Mouse (Mus musculus) small intestine, adult 2 months (tissue): ENCODE results near the gene Pmvk. TPM values are rescaled to one million over a fixed set of nuclear protein-coding genes. Genes with fewer than 3 reads are reported as not detected.
A peak's percentile ranks its signal among the peaks of the same experiment; 100 is the strongest.

ENCODE experiments used
- H3K27ac ChIP-seq: fragments of 200-500 bp; 2 replicates; pipeline ENCODE4 v1.5.1; 2012; ENCODE audit warnings: low read depth, low read length, control low read depth, inconsistent platforms; ENCODE audit not compliant: insufficient read depth
- H3K27me3 ChIP-seq: fragments of 200-500 bp; 2 replicates; pipeline ENCODE4 v1.6.1; 2012; ENCODE audit warnings: mild to moderate bottlenecking, moderate library complexity, low read length, inconsistent platforms; ENCODE audit not compliant: control insufficient read depth, insufficient read depth
- H3K36me3 ChIP-seq: fragments of 200-500 bp; 2 replicates; pipeline ENCODE4 v1.6.1; 2012; ENCODE audit warnings: mild to moderate bottlenecking, low read length, control low read depth, inconsistent platforms; ENCODE audit not compliant: control insufficient read depth, insufficient read depth
- H3K4me1 ChIP-seq: fragments of 200-500 bp; 2 replicates; pipeline ENCODE4 v1.6.1; 2012; ENCODE audit warnings: low read length, inconsistent platforms, mixed read lengths; ENCODE audit not compliant: control insufficient read depth, insufficient read depth, insufficient read length
- H3K4me3 ChIP-seq: fragments of 200-500 bp; 2 replicates; pipeline ENCODE4 v1.5.1; 2012; ENCODE audit warnings: low read depth, mild to moderate bottlenecking, control low read depth, inconsistent platforms, low read length, moderate library complexity
- CTCF ChIP-seq: fragments of 200-500 bp; IDR thresholded peaks from 2 replicates; pipeline ENCODE4 v1.5.1; 2012; ENCODE audit warnings: low read depth, mild to moderate bottlenecking, control low read depth, inconsistent platforms, low read length, moderate library complexity, mixed read lengths; ENCODE audit not compliant: insufficient replicate concordance, insufficient read length; ENCODE audit errors: extremely low read depth
- POLR2A ChIP-seq: fragments of 200-500 bp; IDR thresholded peaks from 2 replicates; pipeline ENCODE4 v1.6.1; 2012; ENCODE audit warnings: low read depth, mild to moderate bottlenecking, control low read depth, inconsistent platforms, low read length, moderate library complexity
- WGBS: fragments of 180-500 bp; shearing (Covaris S2); methylation state at CpG from one replicate; pipeline ENCODE4 v1.1.7; 2018; 5-methylcytosine and 5-hydroxymethylcytosine counted together
- polyA plus RNA-seq: library from polyadenylated mRNA; depleted of rRNA; stranded (reverse); fragments of >200 nt; gene quantifications from 2 replicates; pipeline ENCODE4 v1.2.3, GENCODE M21; 2012

Gene Pmvk
- polyA plus RNA-seq, 1 experiment: 18.3 TPM

DNA sequence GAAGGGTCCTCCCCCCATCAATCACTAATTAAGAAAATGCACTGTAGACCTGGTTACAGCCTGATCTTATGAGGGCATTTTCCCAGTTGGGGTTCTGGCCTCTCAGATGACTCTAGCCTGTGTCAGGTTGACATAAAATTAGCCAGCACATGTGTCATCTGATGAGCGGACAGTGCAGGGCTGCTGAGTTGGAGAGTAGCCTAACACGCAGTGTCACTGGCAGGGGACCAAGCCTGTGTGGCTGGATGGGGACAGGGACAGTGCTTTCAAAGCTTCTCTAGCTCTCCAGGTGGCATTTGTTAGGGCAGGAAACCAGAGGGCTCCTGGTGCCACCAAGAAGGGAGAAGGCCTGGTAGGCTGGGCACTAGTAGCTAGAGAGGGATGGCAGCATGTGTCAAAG, 13.7 kb upstream of the Pmvk start:
- Histone ChIP-seq H3K36me3 (peaks cover 42% of the 10 kb centered on the region), H3K27ac (no peak overlapping the region), H3K4me3 (no peak overlapping the region), H3K27me3 (no peaks in the 10 kb centered on the region), H3K4me1 (peaks cover 9% of the 10 kb centered on the region)
- no peak for TF ChIP-seq POLR2A
- 85% methylated on average over 2 of the region's 2 CpGs for WGBS

DNA sequence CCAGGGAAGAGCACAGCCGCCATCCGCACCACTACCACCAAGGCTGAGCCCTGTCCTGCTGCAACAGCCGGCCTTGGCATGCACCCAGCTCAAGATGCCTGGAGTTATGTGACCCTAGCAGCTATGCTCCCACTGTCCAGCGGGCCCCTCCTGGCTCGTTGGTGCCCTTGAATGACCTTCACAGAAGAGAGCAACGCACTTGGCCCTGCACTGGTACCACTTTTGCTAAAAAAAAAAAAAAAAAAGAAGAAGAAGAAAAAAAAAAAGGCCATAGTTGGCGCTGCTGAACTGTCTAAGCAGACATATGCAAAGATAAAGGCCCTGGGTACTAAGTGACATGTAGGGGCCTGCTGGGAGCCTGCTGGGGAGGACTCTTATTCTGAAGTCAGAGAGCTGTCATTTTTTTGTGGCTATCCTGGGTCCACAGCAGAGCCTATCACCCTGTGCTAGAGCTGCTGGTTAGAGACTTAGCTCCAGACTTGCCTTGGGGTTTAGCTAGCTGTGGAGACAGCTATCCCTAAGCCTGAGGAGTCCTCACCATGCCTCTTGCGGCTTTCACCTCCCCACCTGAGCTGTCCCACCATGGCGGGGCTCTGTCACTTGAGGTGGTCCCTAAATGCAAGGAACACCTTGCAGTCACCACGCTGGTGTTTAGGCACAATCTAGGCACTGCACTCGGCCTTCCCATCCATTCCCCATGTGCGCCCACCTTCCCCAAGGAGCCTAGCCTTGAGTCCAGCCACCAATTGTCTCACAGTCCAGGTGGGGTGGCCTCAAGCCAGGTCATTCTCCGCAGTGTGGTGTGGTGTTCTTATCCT, 5.4 kb upstream of the Pmvk start:
- Histone ChIP-seq H3K27me3 (no peaks in the 10 kb centered on the region), H3K4me1 (no peaks in the 10 kb centered on the region), H3K36me3 (peaks cover 34% of the 10 kb centered on the region), H3K4me3 (no peak overlapping the region), H3K27ac (no peak overlapping the region)
- WGBS: 68% methylated on average over 13 of the region's 13 CpGs
- TF ChIP-seq CTCF: no peak
- no peak for TF ChIP-seq POLR2A

DNA sequence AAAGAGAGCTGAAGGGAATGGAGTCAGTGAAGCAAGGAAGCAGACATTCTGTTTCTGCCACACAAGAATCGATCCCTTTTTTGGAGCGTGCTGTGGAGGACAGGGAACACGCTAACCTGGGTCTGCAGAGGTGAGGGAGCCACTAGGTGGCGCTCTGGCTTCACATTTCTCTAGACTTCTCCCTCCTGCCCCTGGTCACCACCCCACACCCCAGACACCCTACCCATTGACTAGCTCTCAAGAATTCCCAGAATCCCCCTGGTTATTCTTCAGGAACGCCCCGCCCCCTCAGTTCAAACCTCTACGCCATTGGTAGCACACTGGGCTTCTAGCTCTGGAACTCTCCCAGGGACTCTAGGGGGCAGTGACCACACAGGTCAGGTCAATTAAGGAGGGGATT, 4.8 kb upstream of the Pmvk start:
- WGBS: 42% methylated on average over 7 of the region's 7 CpGs
- no peak overlapping the region for H3K4me3 ChIP-seq
- no peaks in the 10 kb centered on the region for H3K4me1 ChIP-seq
- H3K27ac ChIP-seq: no peak overlapping the region
- H3K36me3 ChIP-seq: peaks cover 30% of the 10 kb centered on the region
- TF ChIP-seq POLR2A: no peak
- TF ChIP-seq CTCF: peak; percentile 83; the same call in 1 of the 2 replicates
- no peaks in the 10 kb centered on the region for H3K27me3 ChIP-seq

DNA sequence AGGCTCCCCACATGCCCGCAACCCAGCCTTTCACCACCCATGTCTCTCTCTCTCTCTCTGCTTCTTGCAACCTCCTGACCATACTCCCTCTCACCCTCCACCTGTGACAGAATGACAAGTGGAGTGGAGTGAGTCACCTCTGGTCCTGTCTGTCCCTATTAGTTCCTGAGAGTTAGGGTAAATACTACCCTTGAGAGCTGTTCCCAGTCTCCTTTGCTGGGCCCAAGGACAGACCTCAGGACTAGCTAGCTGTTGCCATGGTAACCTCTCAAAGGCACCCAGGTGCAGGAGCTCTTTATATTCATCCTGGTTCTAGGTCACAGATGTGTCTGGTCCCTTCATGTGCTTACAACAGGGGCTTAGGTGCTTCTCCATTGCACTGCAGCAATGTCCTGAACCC, 2.4 kb upstream of the Pmvk start:
- no peaks in the 10 kb centered on the region; the same call in 1 of the 2 replicates for H3K4me1 ChIP-seq
- no peaks in the 10 kb centered on the region for H3K27me3 ChIP-seq
- H3K4me3 ChIP-seq: no peak overlapping the region
- peaks cover 8% of the 10 kb centered on the region; the same call in 1 of the 2 replicates for H3K36me3 ChIP-seq
- no peak for TF ChIP-seq POLR2A
- no peak for TF ChIP-seq CTCF
- H3K27ac ChIP-seq: no peak overlapping the region
- 90% methylated on average over 1 of the region's 1 CpGs for WGBS

DNA sequence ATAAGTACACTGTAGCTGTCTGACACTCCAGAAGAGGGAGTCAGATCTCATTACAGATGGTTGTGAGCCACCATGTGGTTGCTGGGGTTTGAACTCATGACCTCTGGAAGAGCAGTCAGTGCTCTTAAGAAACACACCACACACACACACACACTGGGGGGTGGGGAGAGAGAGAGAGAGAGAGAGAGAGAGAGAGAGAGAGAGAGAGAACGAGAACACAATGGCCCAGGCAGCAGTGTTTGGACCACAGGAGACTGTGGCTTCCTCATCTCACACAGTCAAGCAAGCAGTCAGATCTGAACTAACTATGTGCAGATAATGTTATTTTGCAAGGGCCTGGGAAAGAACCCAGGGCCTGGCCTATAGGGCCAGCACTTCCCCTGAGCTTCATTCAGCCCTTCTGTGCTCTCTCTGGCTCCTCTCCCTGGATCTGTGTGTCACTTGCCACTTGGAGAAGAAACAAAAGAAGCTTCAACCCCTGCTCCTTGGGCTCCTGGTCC, 1.5 kb downstream of the Pmvk start:
- no peak for TF ChIP-seq CTCF
- no peak for TF ChIP-seq POLR2A
- no peak overlapping the region for H3K27ac ChIP-seq
- 83% methylated on average over 1 of the region's 1 CpGs for WGBS
- peaks cover 2% of the 10 kb centered on the region; the same call in 1 of the 2 replicates for H3K4me1 ChIP-seq
- H3K27me3 ChIP-seq: no peaks in the 10 kb centered on the region
- H3K36me3 ChIP-seq: no peaks in the 10 kb centered on the region
- H3K4me3 ChIP-seq: no peak overlapping the region

DNA sequence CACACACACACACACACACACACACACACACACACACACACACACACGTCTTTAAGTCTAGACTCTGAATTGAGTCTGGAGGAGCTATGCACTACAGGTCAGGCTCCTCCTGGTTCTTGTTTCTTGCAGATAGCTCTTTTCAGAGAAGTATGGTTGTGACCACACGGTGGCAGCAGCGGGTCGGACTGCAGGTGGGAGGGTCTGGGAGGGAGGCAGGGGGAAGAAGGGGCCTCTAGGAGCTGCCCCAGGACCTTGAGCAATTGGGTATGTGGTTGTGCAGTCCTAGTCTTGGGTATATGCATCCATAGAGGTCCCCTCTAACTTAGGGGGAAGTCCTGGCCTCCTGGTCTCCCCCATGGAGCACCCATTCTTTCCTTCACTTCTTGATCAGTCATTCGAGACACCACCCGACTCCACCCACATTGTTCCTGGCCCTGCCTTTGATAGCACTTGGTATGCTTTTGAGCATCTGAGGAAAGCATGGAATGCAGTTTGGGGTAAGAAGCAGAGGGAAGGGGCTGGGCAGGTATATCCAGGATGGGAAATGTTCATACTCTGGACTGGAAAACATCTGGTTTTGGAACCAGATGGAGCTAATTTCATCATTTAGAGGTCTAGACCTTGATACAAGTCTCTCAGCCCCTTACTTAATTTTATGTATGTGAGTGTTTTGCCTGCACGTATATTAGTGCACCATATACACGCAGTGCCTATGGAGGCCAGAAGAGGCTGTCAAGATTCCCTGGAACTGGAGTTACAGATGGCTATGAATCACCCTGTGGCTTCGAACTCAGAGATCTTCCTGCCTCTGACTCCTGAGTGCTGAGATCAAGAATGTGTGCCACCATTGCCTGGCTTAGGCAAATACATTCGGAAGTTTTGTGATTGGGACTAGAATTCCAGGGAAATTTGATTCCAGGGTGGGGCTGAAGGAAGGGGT, 2.7 kb downstream of the Pmvk start:
- Histone ChIP-seq H3K36me3 (no peaks in the 10 kb centered on the region), H3K27me3 (no peaks in the 10 kb centered on the region), H3K4me1 (peaks cover 2% of the 10 kb centered on the region; the same call in 1 of the 2 replicates), H3K4me3 (no peak overlapping the region), H3K27ac (no peak overlapping the region)
- TF ChIP-seq POLR2A (no peak), CTCF (peak; percentile 77)
- 28% methylated on average over 10 of the region's 10 CpGs for WGBS

DNA sequence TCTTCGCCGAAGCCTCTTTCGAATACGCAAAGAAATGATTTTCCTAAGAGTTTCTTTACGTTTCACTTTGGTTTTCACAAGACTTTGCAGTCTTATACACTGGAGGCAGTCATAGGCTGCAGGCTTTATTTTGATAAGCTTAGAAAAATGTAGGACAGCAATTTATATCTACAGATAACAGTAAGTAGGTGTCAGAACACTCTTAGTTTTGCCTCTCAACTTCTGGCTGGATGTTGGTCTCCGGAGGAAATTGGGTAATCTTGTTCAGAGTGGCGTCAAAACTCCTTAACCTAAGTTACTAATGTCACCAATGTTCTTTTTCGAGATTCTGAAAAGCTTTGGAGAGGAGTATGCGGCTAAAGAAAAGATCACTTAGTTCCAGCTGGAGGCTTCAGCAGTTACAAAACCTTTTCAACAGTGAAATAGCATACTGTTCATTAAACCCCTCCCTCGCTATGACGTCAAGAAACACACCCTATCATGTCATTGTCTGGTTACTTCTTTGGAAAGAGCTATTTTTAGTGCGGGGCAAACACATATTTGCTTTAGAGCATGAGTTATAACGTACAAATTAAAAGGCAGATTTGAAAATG, 4.1 kb downstream of the Pmvk start:
- peaks cover 2% of the 10 kb centered on the region; the same call in 1 of the 2 replicates for H3K4me1 ChIP-seq
- no peak overlapping the region for H3K27ac ChIP-seq
- H3K36me3 ChIP-seq: no peaks in the 10 kb centered on the region
- peak overlapping the region; percentile 98 for H3K4me3 ChIP-seq
- WGBS: 44% methylated on average over 13 of the region's 13 CpGs
- H3K27me3 ChIP-seq: no peaks in the 10 kb centered on the region
- no peak for TF ChIP-seq CTCF
- no peak for TF ChIP-seq POLR2A
